ENCODE assay signal across 1 mouse cellular context in genomic region chr9:120492400-120493351, GRCm38 (mm10).
A peak's percentile ranks its signal among the peaks of the same experiment; 100 is the strongest.
TF ChIP-seq lines count a peak whose summit lies in the region.

No protein-coding gene starts in this region.

TF ChIP-seq in MEL, 35 proteins besides CTCF, POLR2A, EP300 and RAD21 (continued from another document):
- TF ChIP-seq TBP (IDR thresholded peaks at IDR 0.05; ENCODE audit: low read depth, low read length): peak; percentile 59; the same call in 1 of the 2 replicates
